In genomic region chr1:24240039-24240691, GRCm38 (mm10) we compare ENCODE assay signal across 22 mouse cellular contexts.
A peak's percentile ranks its signal among the peaks of the same experiment; 100 is the strongest.
DNase-seq lines count a peak whose midpoint lies in the region; ATAC-seq and TF ChIP-seq lines count a peak whose summit lies in the region.
"Had no signal": no experiment of that assay in that cellular context is flagged by ENCODE, and none has a peak within 500 bp of the region (broad histone marks: within the 10 kb centered on the region; RNA-seq: fewer than 3 reads in every experiment).

No protein-coding gene starts in this region.

- no peaks in the 10 kb centered on the region; the same call in 1 of the 2 replicates for H3K27me3 ChIP-seq in forebrain, embryonic 14.5 days (replicated peaks; ENCODE audit: control insufficient read depth, insufficient read depth, low read length)
- H3K27me3 ChIP-seq in limb, embryonic 15.5 days = no peaks in the 10 kb centered on the region
- H3K27me3 ChIP-seq: hindbrain, embryonic 12.5 days; midbrain, embryonic 15.5 days; neural tube, embryonic 15.5 days had no signal

- H3K9ac ChIP-seq in forebrain, embryonic 14.5 days (ENCODE audit: low read length) = no peak overlapping the region
- no peak overlapping the region for H3K9ac ChIP-seq in limb, embryonic 15.5 days
- H3K9ac ChIP-seq: hindbrain, embryonic 12.5 days; midbrain, embryonic 15.5 days; neural tube, embryonic 15.5 days had no signal

- intact Hi-C loops in left cerebral cortex, adult 2 months (cut with DNase I) = loop anchor here (10.0 kb wide), 1 partner anchor 175 kb away; no protein-coding TSS in a partner anchor

- no peak overlapping the region for H3K4me3 ChIP-seq in forebrain, embryonic 14.5 days (ENCODE audit: low read depth, low read length)
- no peak overlapping the region for H3K4me3 ChIP-seq in limb, embryonic 15.5 days
- H3K4me3 ChIP-seq in left cerebral cortex, adult 2 months = no peak overlapping the region
- H3K4me3 ChIP-seq: erythroblast, embryonic 14.5 days; heart, embryonic 10.5 days; hindbrain, embryonic 12.5 days; midbrain, embryonic 15.5 days; neural tube, embryonic 15.5 days had no signal

- peak; percentile 76 for ATAC-seq in forebrain, embryonic 14.5 days
- ATAC-seq in limb, embryonic 15.5 days (ENCODE audit: insufficient number of reproducible peaks, low FRiP score, low TSS enrichment, low read depth) = no peak
- ATAC-seq: lung, postnatal 0 days; midbrain, embryonic 15.5 days; Patski had no signal

- peak; percentile 60 for DNase-seq in Muller cell, postnatal 12 days (ENCODE audit: inconsistent ontology term)
- peak; percentile 59 for DNase-seq in embryo, embryonic 10.5 days (ENCODE audit: low spot score)
- peak; percentile 73 for DNase-seq in forebrain, embryonic 14.5 days (ENCODE audit: low spot score)
- DNase-seq in gastrocnemius, postnatal 4 days (ENCODE audit: low spot score in 2 of 2) = no peak
- no peak for DNase-seq in right cerebral cortex, postnatal 25 days
- no peak for DNase-seq in left cerebral cortex, adult 2 months (ENCODE audit: extremely low spot score in 1 of 2, low spot score in 2 of 2)
- DNase-seq: adrenal gland, adult 8-10 months; cerebellum, adult 9-11 months; gastrocnemius, postnatal 36 days; kidney, adult 8-10 months; kidney, postnatal 14 days; liver; right cerebral cortex, postnatal 4 days; thymus, adult 2 months had no signal

- 5% methylated on average over 8 of the region's 8 CpGs for WGBS in forebrain, embryonic 14.5 days
- 31% methylated on average over 8 of the region's 8 CpGs for WGBS in limb, embryonic 15.5 days

- no peaks in the 10 kb centered on the region for H3K36me3 ChIP-seq in forebrain, embryonic 14.5 days (ENCODE audit: control insufficient read depth, insufficient read depth, low read length)
- H3K36me3 ChIP-seq in limb, embryonic 15.5 days = no peaks in the 10 kb centered on the region
- H3K36me3 ChIP-seq: heart, embryonic 10.5 days; hindbrain, embryonic 12.5 days; midbrain, embryonic 15.5 days; neural tube, embryonic 15.5 days had no signal

- peaks cover 4% of the 10 kb centered on the region for H3K4me1 ChIP-seq in forebrain, embryonic 14.5 days (ENCODE audit: control insufficient read depth, insufficient read depth, low read length)
- peaks cover 4% of the 10 kb centered on the region; the same call in 1 of the 2 replicates for H3K4me1 ChIP-seq in limb, embryonic 15.5 days
- H3K4me1 ChIP-seq: heart, embryonic 10.5 days; hindbrain, embryonic 12.5 days; midbrain, embryonic 15.5 days; neural tube, embryonic 15.5 days had no signal

- no peak overlapping the region for H3K4me2 ChIP-seq in forebrain, embryonic 14.5 days (ENCODE audit: low read length)
- H3K4me2 ChIP-seq in limb, embryonic 15.5 days = no peak overlapping the region
- H3K4me2 ChIP-seq: hindbrain, embryonic 12.5 days; midbrain, embryonic 15.5 days; neural tube, embryonic 15.5 days had no signal

- H3K9me3 ChIP-seq in forebrain, embryonic 14.5 days (replicated peaks; ENCODE audit: control insufficient read depth, low read length) = no peaks in the 10 kb centered on the region
- H3K9me3 ChIP-seq in limb, embryonic 15.5 days = no peaks in the 10 kb centered on the region
- H3K9me3 ChIP-seq: heart, embryonic 10.5 days; hindbrain, embryonic 12.5 days; midbrain, embryonic 15.5 days; neural tube, embryonic 15.5 days had no signal

- H3K27ac ChIP-seq in forebrain, embryonic 14.5 days (ENCODE audit: low read depth, low read length) = no peak overlapping the region
- 0 out of 2 replicates have a peak overlapping the region, but pooled peaks have one; percentile 17 for H3K27ac ChIP-seq in limb, embryonic 15.5 days
- H3K27ac ChIP-seq in left cerebral cortex, adult 2 months = no peak overlapping the region
- H3K27ac ChIP-seq: heart, embryonic 10.5 days; hindbrain, embryonic 12.5 days; midbrain, embryonic 15.5 days; neural tube, embryonic 15.5 days had no signal

- no peak for TF ChIP-seq CTCF in left cerebral cortex, adult 2 months (IDR thresholded peaks at IDR 0.05)

Comparison
In these comparisons a context has a peak if more than half of its experiments do, and no peak if none do; other contexts are left out.
1. DNase-seq: peak in Muller cell, postnatal 12 days (single experiment), embryo, embryonic 10.5 days (single experiment) and forebrain, embryonic 14.5 days (single experiment); none in gastrocnemius, postnatal 4 days (0 of 2), right cerebral cortex, postnatal 25 days (single experiment) and left cerebral cortex, adult 2 months (0 of 2).